Mouse (Mus musculus): ENCODE data around the gene D130043K22Rik.

GRCm38 (mm10) chr13:24816125-24817092 lies 28.5 kb upstream of the D130043K22Rik start:
- TF ChIP-seq CTCF (IDR thresholded peaks at IDR 0.05; ENCODE audit: low read depth) (no peak), EP300 (optimal IDR thresholded peaks at IDR 0.05) (no peak)

Data from stomach, postnatal 0 days (tissue).